Mouse (Mus musculus): Measurements from ENCODE around the gene Spocd1.

GRCm38 (mm10) chr4:129882555-129883293 lies 46.3 kb upstream of the Spocd1 start:
- TF ChIP-seq POLR2A (IDR thresholded peaks at IDR 0.05; ENCODE audit: borderline replicate concordance, insufficient read depth, low read length) (no peak), CTCF (IDR thresholded peaks at IDR 0.05; ENCODE audit: borderline replicate concordance, insufficient read depth, low read depth, low read length) (no peak)

Data from cerebellum, adult 2 months (tissue).